Mouse (Mus musculus) kidney, embryonic 16.5 days (tissue): Measurements from ENCODE around the gene Galnt10. TPM values are rescaled to one million over a fixed set of nuclear protein-coding genes. Genes with fewer than 3 reads are reported as not detected.

Experiments
- ATAC-seq: fragments of 200-750 bp; cut with Nextera tagmentation; 2 replicates; pipeline ENCODE4 v1.8.0; 2017; ENCODE audit warnings: moderate TSS enrichment; ENCODE audit not compliant: low FRiP score, low TSS enrichment
- H3K27ac ChIP-seq: fragments of 300-500 bp; sonication (generic); 2 replicates; pipeline ENCODE4 v1.5.1; 2014; ENCODE audit warnings: low read length
- H3K27me3 ChIP-seq: fragments of 300-500 bp; sonication (generic); 2 replicates; pipeline ENCODE4 v1.6.1; 2014; ENCODE audit warnings: low read length, control low read depth, mixed read lengths; ENCODE audit not compliant: insufficient read depth
- H3K36me3 ChIP-seq: fragments of 300-500 bp; sonication (generic); 2 replicates; pipeline ENCODE4 v1.6.1; 2014; ENCODE audit warnings: low read length, control low read depth, mixed read lengths; ENCODE audit not compliant: insufficient read depth
- H3K4me1 ChIP-seq: fragments of 300-500 bp; sonication (generic); 2 replicates; pipeline ENCODE4 v1.6.1; 2014; ENCODE audit warnings: low read length, control low read depth, mixed read lengths; ENCODE audit not compliant: insufficient read depth
- H3K4me2 ChIP-seq: fragments of 300-500 bp; sonication (generic); replicated peaks from 2 replicates; pipeline ENCODE4 v1.6.1; 2014; ENCODE audit warnings: low read depth, low read length
- H3K4me3 ChIP-seq: fragments of 300-500 bp; sonication (generic); 2 replicates; pipeline ENCODE4 v1.5.1; 2014; ENCODE audit warnings: mild to moderate bottlenecking, low read length
- H3K9ac ChIP-seq: fragments of 300-500 bp; sonication (generic); replicated peaks from 2 replicates; pipeline ENCODE4 v1.6.1; 2014; ENCODE audit warnings: low read length
- H3K9me3 ChIP-seq: fragments of 300-500 bp; sonication (generic); 2 replicates; pipeline ENCODE4 v1.6.1; 2016; ENCODE audit warnings: low read length, control low read depth
- WGBS: fragments of 180-500 bp; shearing (Covaris S2); extraction: QIAGEN DNeasy Blood & Tissue Kit; methylation state at CpG from one replicate; pipeline ENCODE4 v1.1.7; 2014; 5-methylcytosine and 5-hydroxymethylcytosine counted together
- polyA plus RNA-seq: library from polyadenylated mRNA; unstranded; fragments of >200 nt; fragmentation: Nextera tagmentation; extraction: Ambion mirVana; gene quantifications from 2 replicates; pipeline ENCODE4 v1.2.1, GENCODE M21; 2015

The Galnt10 gene
- polyA plus RNA-seq, 1 experiment from 2014 or later: 23.6 TPM

GRCm38 (mm10) chr11:57691939-57692338 is 46.7 kb downstream of the Galnt10 start:
- H3K9me3 ChIP-seq: no peaks in the 10 kb centered on the region
- no peaks in the 10 kb centered on the region for H3K36me3 ChIP-seq
- H3K4me3 ChIP-seq: no peak overlapping the region
- no peak overlapping the region for H3K27ac ChIP-seq
- 73% methylated on average over 6 of the region's 6 CpGs for WGBS
- H3K9ac ChIP-seq: no peak overlapping the region
- no peak for ATAC-seq
- H3K27me3 ChIP-seq: no peaks in the 10 kb centered on the region
- H3K4me2 ChIP-seq: no peak overlapping the region
- H3K4me1 ChIP-seq: peaks cover 30% of the 10 kb centered on the region

GRCm38 (mm10) chr11:57692726-57693125 is 47.5 kb downstream of the Galnt10 start:
- no peaks in the 10 kb centered on the region for H3K9me3 ChIP-seq
- H3K4me1 ChIP-seq: peaks cover 36% of the 10 kb centered on the region
- H3K36me3 ChIP-seq: no peaks in the 10 kb centered on the region
- H3K4me2 ChIP-seq: no peak overlapping the region
- 73% methylated on average over 7 of the region's 7 CpGs for WGBS
- H3K27ac ChIP-seq: no peak overlapping the region
- no peak for ATAC-seq
- no peak overlapping the region for H3K9ac ChIP-seq
- H3K4me3 ChIP-seq: no peak overlapping the region
- no peaks in the 10 kb centered on the region for H3K27me3 ChIP-seq

GRCm38 (mm10) chr11:57694486-57694885 is 49.2 kb downstream of the Galnt10 start:
- WGBS: 91% methylated on average over 6 of the region's 6 CpGs
- Histone ChIP-seq H3K27me3 (no peaks in the 10 kb centered on the region), H3K9me3 (no peaks in the 10 kb centered on the region), H3K4me2 (no peak overlapping the region), H3K4me3 (no peak overlapping the region), H3K9ac (no peak overlapping the region), H3K4me1 (peaks cover 23% of the 10 kb centered on the region), H3K27ac (no peak overlapping the region), H3K36me3 (no peaks in the 10 kb centered on the region)
- no peak for ATAC-seq

- Histone ChIP-seq H3K9ac (no peak overlapping the region), H3K36me3 (no peaks in the 10 kb centered on the region), H3K9me3 (no peaks in the 10 kb centered on the region), H3K27ac (no peak overlapping the region), H3K27me3 (no peaks in the 10 kb centered on the region), H3K4me2 (0 out of 2 replicates have a peak overlapping the region, but pooled peaks have one; percentile 2), H3K4me1 (peaks cover 23% of the 10 kb centered on the region), H3K4me3 (no peak overlapping the region)
- 38% methylated on average over 17 of the region's 17 CpGs for WGBS
- no peak for ATAC-seq
Observed at GRCm38 (mm10) chr11:57696207-57696676, 51.0 kb downstream of the Galnt10 start.

GRCm38 (mm10) chr11:57696807-57697251 is 51.6 kb downstream of the Galnt10 start:
- 29% methylated on average over 5 of the region's 5 CpGs for WGBS

GRCm38 (mm10) chr11:57700114-57700513 is 54.9 kb downstream of the Galnt10 start:
- no peak for ATAC-seq
- H3K36me3 ChIP-seq: no peaks in the 10 kb centered on the region; the same call in 1 of the 2 replicates

More at GRCm38 (mm10) chr11:57696807-57697251, 51.6 kb downstream of the Galnt10 start:
- no peak overlapping the region for H3K9ac ChIP-seq
- no peaks in the 10 kb centered on the region for H3K27me3 ChIP-seq
- H3K36me3 ChIP-seq: no peaks in the 10 kb centered on the region
- no peak overlapping the region for H3K27ac ChIP-seq
- no peak overlapping the region for H3K4me3 ChIP-seq
- H3K4me1 ChIP-seq: peaks cover 27% of the 10 kb centered on the region
- no peak overlapping the region for H3K4me2 ChIP-seq
- H3K9me3 ChIP-seq: no peaks in the 10 kb centered on the region
- ATAC-seq: 0 out of 2 replicates have a peak, but pooled peaks have one; percentile 36

GRCm38 (mm10) chr11:57701193-57701925 is 56.1 kb downstream of the Galnt10 start:
- WGBS: 74% methylated on average over 11 of the region's 11 CpGs
- no peak overlapping the region for H3K4me2 ChIP-seq
- no peak overlapping the region for H3K27ac ChIP-seq
- H3K4me3 ChIP-seq: no peak overlapping the region
- H3K9ac ChIP-seq: no peak overlapping the region
- H3K4me1 ChIP-seq: peaks cover 22% of the 10 kb centered on the region
- no peaks in the 10 kb centered on the region; the same call in 1 of the 2 replicates for H3K36me3 ChIP-seq
- H3K27me3 ChIP-seq: no peaks in the 10 kb centered on the region
- ATAC-seq: no peak
- peaks cover 6% of the 10 kb centered on the region; the same call in 1 of the 2 replicates for H3K9me3 ChIP-seq

More at GRCm38 (mm10) chr11:57700114-57700513, 54.9 kb downstream of the Galnt10 start:
- Histone ChIP-seq H3K4me2 (no peak overlapping the region), H3K4me1 (peaks cover 28% of the 10 kb centered on the region), H3K9me3 (peaks cover 6% of the 10 kb centered on the region; the same call in 1 of the 2 replicates), H3K9ac (no peak overlapping the region), H3K4me3 (no peak overlapping the region), H3K27ac (no peak overlapping the region), H3K27me3 (no peaks in the 10 kb centered on the region)
- 94% methylated on average over 7 of the region's 7 CpGs for WGBS

- Histone ChIP-seq H3K4me1 (peaks cover 16% of the 10 kb centered on the region), H3K27ac (no peak overlapping the region), H3K9me3 (peaks cover 7% of the 10 kb centered on the region), H3K4me3 (no peak overlapping the region), H3K27me3 (no peaks in the 10 kb centered on the region), H3K4me2 (no peak overlapping the region), H3K9ac (no peak overlapping the region), H3K36me3 (no peaks in the 10 kb centered on the region; the same call in 1 of the 2 replicates)
- WGBS: 49% methylated on average over 5 of the region's 5 CpGs
- ATAC-seq: no peak
Observed at GRCm38 (mm10) chr11:57701956-57702355, 56.7 kb downstream of the Galnt10 start.

GRCm38 (mm10) chr11:57706620-57707019 is 61.4 kb downstream of the Galnt10 start:
- H3K4me1 ChIP-seq: peaks cover 13% of the 10 kb centered on the region
- WGBS: 94% methylated on average over 1 of the region's 1 CpGs

More at GRCm38 (mm10) chr11:57706620-57707019, 61.4 kb downstream of the Galnt10 start:
- Histone ChIP-seq H3K9me3 (peaks cover 10% of the 10 kb centered on the region), H3K27me3 (no peaks in the 10 kb centered on the region), H3K27ac (no peak overlapping the region), H3K4me3 (no peak overlapping the region), H3K36me3 (no peaks in the 10 kb centered on the region; the same call in 1 of the 2 replicates), H3K4me2 (no peak overlapping the region), H3K9ac (no peak overlapping the region)
- no peak for ATAC-seq
